Mouse (Mus musculus): Measurements from ENCODE around the gene Clec10a.

Clec10a gene

DNA sequence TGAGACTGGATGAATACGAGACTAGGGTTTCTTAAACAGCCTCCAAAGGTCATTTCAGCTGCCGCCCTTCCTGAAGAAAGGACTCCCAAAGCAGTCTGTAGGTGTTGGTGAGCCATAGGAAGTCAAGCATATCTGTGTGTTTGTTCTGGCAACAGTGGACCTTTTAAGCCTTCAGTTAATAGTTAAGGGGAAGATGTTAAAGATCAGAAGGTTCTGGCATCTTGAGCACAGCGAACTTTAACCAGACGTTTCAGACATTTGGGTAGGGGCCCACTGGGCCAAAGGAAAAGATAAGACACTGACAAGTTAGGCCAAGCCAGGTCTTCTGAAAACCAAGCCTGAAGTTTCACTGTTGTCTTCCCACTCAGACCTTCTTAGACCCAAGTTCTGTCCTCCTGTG lies 62.0 kb downstream of the Clec10a start:
- no peak for DNase-seq (ENCODE audit: low spot score)

DNA sequence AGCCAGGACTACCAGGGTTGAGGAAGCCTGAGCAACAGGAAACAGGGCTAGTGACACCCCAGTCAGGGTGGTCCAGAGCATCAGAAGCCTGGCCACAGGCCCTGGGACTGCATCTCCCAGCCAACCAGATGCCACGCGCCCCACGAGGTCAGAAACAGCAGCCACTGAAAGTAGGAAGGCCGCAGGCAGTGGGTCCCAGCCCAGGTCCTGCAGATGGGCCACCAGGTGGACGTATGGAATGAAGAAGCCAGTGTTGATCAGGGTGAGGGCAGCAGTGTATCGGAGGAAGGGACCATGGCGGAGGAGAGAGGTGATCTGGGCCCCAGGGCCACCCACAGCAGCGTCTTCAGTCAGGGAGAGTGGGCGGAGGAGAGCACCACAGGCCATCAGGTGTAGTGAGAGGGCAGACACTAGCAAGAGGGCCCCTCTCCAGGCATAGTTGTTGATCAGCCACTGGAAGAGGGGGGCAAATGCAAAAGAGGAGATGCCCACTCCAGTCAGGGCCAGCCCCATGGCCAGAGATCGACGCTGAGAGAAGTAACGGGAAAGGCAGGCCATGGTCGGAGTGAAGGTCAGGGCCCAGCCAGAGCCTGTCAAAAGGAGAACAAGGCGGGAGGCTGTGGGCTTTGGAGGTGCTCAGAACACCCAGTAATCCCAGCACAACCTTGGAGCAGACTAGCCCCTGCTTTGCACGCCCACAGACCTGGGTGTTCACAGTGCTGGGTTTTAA lies 62.9 kb downstream of the Clec10a start:
- DNase-seq (ENCODE audit: low spot score), result no peak

GRCm38 (mm10) chr11:70219873-70220272 lies 63.9 kb downstream of the Clec10a start:
- no peak for DNase-seq (ENCODE audit: low spot score)

GRCm38 (mm10) chr11:70220323-70220722 lies 64.3 kb downstream of the Clec10a start:
- DNase-seq (ENCODE audit: low spot score), result no peak

All from T-cell, adult 2 months (primary cell).